Mouse (Mus musculus) embryo, embryonic 9.5 days (tissue): Measurements from ENCODE around the gene Pax5.

Source experiments
- DNase-seq: peaks from one replicate; pipeline ENCODE4 v3.0.0-alpha.2; 2017; ENCODE audit errors: extremely low spot score

Pax5 gene

GRCm38 (mm10) chr4:44545669-44546068 is 164.6 kb downstream of the Pax5 start:
- no peak for DNase-seq

- no peak for DNase-seq
Measured at GRCm38 (mm10) chr4:44544495-44544894, 165.8 kb downstream of the Pax5 start.

GRCm38 (mm10) chr4:44543880-44544279 is 166.4 kb downstream of the Pax5 start:
- no peak for DNase-seq

GRCm38 (mm10) chr4:44542101-44542500 is 168.2 kb downstream of the Pax5 start:
- DNase-seq = no peak

- no peak for DNase-seq
Measured at GRCm38 (mm10) chr4:44538488-44538887, 171.8 kb downstream of the Pax5 start.

GRCm38 (mm10) chr4:44536794-44537193 is 173.5 kb downstream of the Pax5 start:
- no peak for DNase-seq

- DNase-seq = no peak
Measured at GRCm38 (mm10) chr4:44535646-44536045, 174.6 kb downstream of the Pax5 start.

- DNase-seq = no peak
Measured at GRCm38 (mm10) chr4:44533286-44533685, 177.0 kb downstream of the Pax5 start.

- DNase-seq = no peak
Measured at GRCm38 (mm10) chr4:44532731-44533130, 177.6 kb downstream of the Pax5 start.

- DNase-seq = no peak
Measured at GRCm38 (mm10) chr4:44525336-44525735, 185.0 kb downstream of the Pax5 start.

- DNase-seq = peak; percentile 4
Measured at GRCm38 (mm10) chr4:44518923-44519322, 191.4 kb downstream of the Pax5 start.

- no peak for DNase-seq
Measured at GRCm38 (mm10) chr4:44513981-44514380, 196.3 kb downstream of the Pax5 start.

- DNase-seq = peak; percentile 68
Measured at GRCm38 (mm10) chr4:44511682-44512081, 198.6 kb downstream of the Pax5 start.

GRCm38 (mm10) chr4:44508386-44509226 is 201.7 kb downstream of the Pax5 start:
- DNase-seq = no peak

- DNase-seq = no peak
Measured at GRCm38 (mm10) chr4:44507861-44508260, 202.4 kb downstream of the Pax5 start.

GRCm38 (mm10) chr4:44504998-44505397 is 205.3 kb downstream of the Pax5 start:
- no peak for DNase-seq

- no peak for DNase-seq
Measured at GRCm38 (mm10) chr4:44502196-44502867, 208.0 kb downstream of the Pax5 start.

- DNase-seq = no peak
Measured at GRCm38 (mm10) chr4:44498156-44498555, 212.1 kb downstream of the Pax5 start.

GRCm38 (mm10) chr4:44495836-44496235 is 214.5 kb downstream of the Pax5 start:
- DNase-seq = no peak

GRCm38 (mm10) chr4:44493756-44494155 is 216.5 kb downstream of the Pax5 start:
- DNase-seq = no peak

- no peak for DNase-seq
Measured at GRCm38 (mm10) chr4:44490872-44491271, 219.4 kb downstream of the Pax5 start.

- DNase-seq = no peak
Measured at GRCm38 (mm10) chr4:44488702-44489101, 221.6 kb downstream of the Pax5 start.

GRCm38 (mm10) chr4:44488219-44488618 is 222.1 kb downstream of the Pax5 start:
- DNase-seq = no peak
